Mouse (Mus musculus) adrenal gland, adult 2 months (tissue): ENCODE results near the gene Slamf8. TPM values are rescaled to one million over a fixed set of nuclear protein-coding genes. Genes with fewer than 3 reads are reported as not detected.

Experiments
- DNase-seq: peaks from one replicate; pipeline ENCODE4 v3.0.0; 2021
- polyA plus RNA-seq: library from polyadenylated mRNA; depleted of rRNA; stranded (reverse); fragments of >200 nt; gene quantifications from 2 replicates; pipeline ENCODE4 v1.2.3, GENCODE M21; 2012; rRNA removed
- total RNA-seq, 2 experiments: library from RNA; stranded (reverse); gene quantifications; 2 replicates each; pipeline ENCODE4 v1.2.3; 2021

The Slamf8 gene
- total and polyA plus RNA-seq, 3 experiments = 0.49 to 1.1 (median 1.1) TPM

DNA sequence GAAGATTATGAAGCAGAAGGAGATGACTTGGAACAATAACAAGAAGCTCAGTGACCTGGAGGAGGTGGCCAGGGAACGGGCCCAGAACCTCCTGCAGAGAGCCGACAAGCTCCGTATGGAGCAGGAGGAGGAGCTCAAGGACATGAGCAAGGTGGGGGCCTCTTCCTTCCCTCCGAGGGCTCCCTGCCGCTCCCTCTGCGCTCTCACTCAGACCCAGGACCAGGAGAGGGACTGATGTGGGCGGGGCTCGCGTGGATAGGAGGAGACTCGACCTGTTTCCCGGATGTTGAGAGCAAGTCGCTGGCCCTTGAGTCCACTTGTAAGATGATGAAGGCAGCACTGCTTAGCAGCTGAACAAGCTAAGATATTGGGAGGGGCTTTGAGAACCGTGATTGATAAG lies 57.8 kb downstream of the Slamf8 start:
- peak; percentile 45 for DNase-seq

Other genes starting within 250 kb of the Slamf8 start
- 1 to 10 TPM; 1.0 to 1.1 TPM for gene Kcnj10, start 249.4 kb downstream of the Slamf8 start, total RNA-seq
- gene Kcnj10, start 249.4 kb downstream of the Slamf8 start, polyA plus RNA-seq = 0.99 and 1.1 TPM in 2 replicates
- gene Pigm, start 214.0 kb downstream of the Slamf8 start, total RNA-seq = 10 to 100 TPM in 1 of 2 experiments, 1 to 10 TPM in 1; 9.2 to 11.2 TPM
- gene Pigm, start 214.0 kb downstream of the Slamf8 start, polyA plus RNA-seq = 10.4 and 11.0 TPM in 2 replicates
- gene Slamf9, start 115.2 kb downstream of the Slamf8 start, total RNA-seq = 1 to 10 TPM; 3.2 to 7.9 TPM
- 4.5 and 4.9 TPM in 2 replicates for gene Slamf9, start 115.2 kb downstream of the Slamf8 start, polyA plus RNA-seq
- 1 to 10 TPM in 1 of 2 experiments, under 1 TPM in 1; 0.78 to 3.8 TPM for gene Igsf9, start 108.8 kb downstream of the Slamf8 start, total RNA-seq
- gene Igsf9, start 108.8 kb downstream of the Slamf8 start, polyA plus RNA-seq = 7.4 and 7.9 TPM in 2 replicates
- gene Tagln2, start 90.5 kb downstream of the Slamf8 start, total RNA-seq = 100 to 1,000 TPM in 1 of 2 experiments, 10 to 100 TPM in 1; 60.9 to 108 TPM
- 89.5 and 121 TPM in 2 replicates for gene Tagln2, start 90.5 kb downstream of the Slamf8 start, polyA plus RNA-seq
- under 1 TPM; 0.31 to 0.37 TPM for gene Cfap45, start 69.8 kb downstream of the Slamf8 start, total RNA-seq
- 0.15 TPM in 1 of 2 replicates, not detected in the other for gene Cfap45, start 69.8 kb downstream of the Slamf8 start, polyA plus RNA-seq
- gene Vsig8, start 34.6 kb downstream of the Slamf8 start, total RNA-seq = under 1 TPM; 0.24 to 0.61 TPM
- 1.6 and 2.1 TPM in 2 replicates for gene Vsig8, start 34.6 kb downstream of the Slamf8 start, polyA plus RNA-seq
- not detected for gene Fcrl6, start 12.0 kb upstream of the Slamf8 start, total RNA-seq
- not detected in 2 replicates for gene Fcrl6, start 12.0 kb upstream of the Slamf8 start, polyA plus RNA-seq
- gene Dusp23, start 42.4 kb upstream of the Slamf8 start, total RNA-seq = 1 to 10 TPM; 7.0 to 7.3 TPM
- 29.4 and 32.0 TPM in 2 replicates for gene Dusp23, start 42.4 kb upstream of the Slamf8 start, polyA plus RNA-seq
- 1 to 10 TPM in 1 of 2 experiments, not detected in 1; 1.0 TPM for gene Crp, start 107.5 kb upstream of the Slamf8 start, total RNA-seq
- gene Crp, start 107.5 kb upstream of the Slamf8 start, polyA plus RNA-seq = not detected in 2 replicates